Mouse (Mus musculus): ENCODE measurements around the gene Epop. TPM values are rescaled to one million over a fixed set of nuclear protein-coding genes. Genes with fewer than 3 reads are reported as not detected.

The Epop gene
- polyA plus RNA-seq, 1 experiment from 2014 or later, result 15.1 TPM

GRCm38 (mm10) chr11:97623166-97623565 lies 6.3 kb downstream of the Epop start:
- H3K27ac ChIP-seq, result no peak overlapping the region
- no peaks in the 10 kb centered on the region for H3K36me3 ChIP-seq
- ATAC-seq (ENCODE audit: low FRiP score, low read depth), result no peak
- H3K4me1 ChIP-seq, result peaks cover 18% of the 10 kb centered on the region
- no peaks in the 10 kb centered on the region for H3K9me3 ChIP-seq
- H3K4me2 ChIP-seq (replicated peaks), result no peak overlapping the region
- H3K27me3 ChIP-seq (replicated peaks), result peaks cover 53% of the 10 kb centered on the region
- WGBS, result 66% methylated on average over 9 of the region's 9 CpGs
- H3K9ac ChIP-seq, result no peak overlapping the region
- no peak overlapping the region for H3K4me3 ChIP-seq

DNA sequence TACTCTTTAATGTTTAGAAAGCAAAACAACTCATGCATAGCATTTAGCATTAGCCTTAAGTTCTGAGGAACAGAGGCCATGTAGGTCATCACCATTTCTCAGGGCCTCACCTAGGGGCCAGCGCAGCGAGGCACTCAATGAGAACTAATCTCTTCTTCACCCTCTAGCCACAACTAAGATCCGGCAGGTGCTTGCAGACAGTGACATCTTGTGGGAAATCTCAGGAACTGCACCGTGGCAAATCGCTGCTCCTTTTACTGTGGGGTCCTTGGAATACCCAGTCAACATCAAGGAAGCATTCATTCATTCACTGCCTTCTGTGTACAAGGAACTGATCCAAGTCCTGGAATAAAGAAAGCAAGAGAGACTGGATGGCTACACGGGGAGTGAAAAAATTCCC lies 7.1 kb downstream of the Epop start:
- Histone ChIP-seq H3K27me3 (replicated peaks) (peaks cover 46% of the 10 kb centered on the region), H3K4me1 (peaks cover 11% of the 10 kb centered on the region), H3K9ac (no peak overlapping the region), H3K27ac (no peak overlapping the region), H3K36me3 (no peaks in the 10 kb centered on the region), H3K9me3 (no peaks in the 10 kb centered on the region), H3K4me2 (replicated peaks) (no peak overlapping the region), H3K4me3 (no peak overlapping the region)
- ATAC-seq (ENCODE audit: low FRiP score, low read depth), result no peak
- WGBS, result 3% methylated on average over 6 of the region's 6 CpGs

GRCm38 (mm10) chr11:97619391-97619795 lies 10.1 kb downstream of the Epop start:
- no peak for ATAC-seq (ENCODE audit: low FRiP score, low read depth)
- no peak overlapping the region for H3K4me3 ChIP-seq

GRCm38 (mm10) chr11:97618368-97618767 lies 11.1 kb downstream of the Epop start:
- no peak overlapping the region for H3K27ac ChIP-seq
- no peak overlapping the region for H3K9ac ChIP-seq
- no peak overlapping the region for H3K4me3 ChIP-seq
- no peak for ATAC-seq (ENCODE audit: low FRiP score, low read depth)
- peaks cover 16% of the 10 kb centered on the region for H3K27me3 ChIP-seq (replicated peaks)
- WGBS, result 55% methylated on average over 11 of the region's 11 CpGs
- no peaks in the 10 kb centered on the region for H3K9me3 ChIP-seq
- H3K36me3 ChIP-seq, result no peaks in the 10 kb centered on the region
- no peak overlapping the region for H3K4me2 ChIP-seq (replicated peaks)
- H3K4me1 ChIP-seq, result no peaks in the 10 kb centered on the region

More at GRCm38 (mm10) chr11:97619391-97619795, 10.1 kb downstream of the Epop start:
- Histone ChIP-seq H3K9ac (no peak overlapping the region), H3K9me3 (no peaks in the 10 kb centered on the region), H3K27me3 (replicated peaks) (peaks cover 26% of the 10 kb centered on the region), H3K27ac (no peak overlapping the region), H3K36me3 (no peaks in the 10 kb centered on the region), H3K4me2 (replicated peaks) (no peak overlapping the region), H3K4me1 (no peaks in the 10 kb centered on the region)
- 38% methylated on average over 5 of the region's 5 CpGs for WGBS

- Histone ChIP-seq H3K9ac (no peak overlapping the region), H3K4me3 (no peak overlapping the region), H3K9me3 (no peaks in the 10 kb centered on the region), H3K4me1 (no peaks in the 10 kb centered on the region), H3K36me3 (no peaks in the 10 kb centered on the region), H3K27me3 (replicated peaks) (peaks cover 13% of the 10 kb centered on the region), H3K27ac (no peak overlapping the region), H3K4me2 (replicated peaks) (no peak overlapping the region)
- no peak for ATAC-seq (ENCODE audit: low FRiP score, low read depth)
- 81% methylated on average over 4 of the region's 4 CpGs for WGBS
These were observed 14.2 kb downstream of the Epop start for GRCm38 (mm10) chr11:97615276-97615675.

DNA sequence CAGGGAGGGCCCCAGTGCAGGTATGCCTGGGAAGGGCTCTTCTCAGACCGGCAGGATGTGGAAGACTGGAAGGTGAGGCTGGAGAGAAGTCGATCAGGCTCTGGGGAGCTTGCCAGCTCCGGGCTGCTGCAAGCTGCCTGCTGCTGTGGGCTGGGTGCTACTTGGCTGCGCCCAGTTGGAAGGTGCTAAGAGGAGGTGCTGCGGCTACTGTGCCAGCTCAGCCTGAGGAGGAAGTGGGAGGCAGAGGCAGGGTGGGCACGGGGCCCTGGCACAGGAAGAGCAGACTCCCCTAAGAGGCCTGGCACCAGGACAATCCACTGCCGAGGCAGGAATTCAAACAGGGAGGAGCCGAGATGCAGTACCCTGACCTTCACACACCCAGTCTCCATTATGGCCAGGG lies 18.4 kb downstream of the Epop start:
- H3K27ac ChIP-seq, result no peak overlapping the region
- H3K9ac ChIP-seq, result no peak overlapping the region
- H3K27me3 ChIP-seq (replicated peaks), result 0 out of 2 replicates have a peak, but pooled peaks cover 8% of the 10 kb centered on the region
- H3K9me3 ChIP-seq, result no peaks in the 10 kb centered on the region
- H3K4me3 ChIP-seq, result no peak overlapping the region
- H3K4me2 ChIP-seq (replicated peaks), result no peak overlapping the region
- H3K4me1 ChIP-seq, result no peaks in the 10 kb centered on the region
- WGBS, result 76% methylated on average over 8 of the region's 8 CpGs
- H3K36me3 ChIP-seq, result no peaks in the 10 kb centered on the region
- ATAC-seq (ENCODE audit: low FRiP score, low read depth), result no peak

DNA sequence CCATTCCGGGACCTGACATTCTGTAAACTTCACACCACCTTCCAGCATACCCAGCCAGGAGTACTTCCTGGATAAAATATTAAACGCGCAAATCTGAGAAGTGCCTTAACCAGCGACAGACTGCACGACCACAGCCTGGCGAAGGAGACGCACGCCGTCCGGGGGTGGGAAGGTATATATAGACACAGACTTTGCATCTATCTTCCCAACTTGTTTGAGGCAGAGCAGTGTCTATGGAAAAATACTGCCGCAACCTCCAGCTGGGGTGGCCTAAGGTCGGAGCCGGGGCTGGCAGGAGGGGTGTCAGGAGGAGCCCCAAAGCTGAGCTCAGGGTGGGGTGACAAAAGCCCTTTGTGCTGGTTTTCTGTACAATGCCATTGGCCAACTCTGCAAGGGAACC lies 19.8 kb downstream of the Epop start:
- 88% methylated on average over 13 of the region's 13 CpGs for WGBS

GRCm38 (mm10) chr11:97608933-97609332 lies 20.6 kb downstream of the Epop start:
- no peak overlapping the region for H3K4me2 ChIP-seq (replicated peaks)
- no peak for ATAC-seq (ENCODE audit: low FRiP score, low read depth)
- no peak overlapping the region for H3K27ac ChIP-seq
- H3K9ac ChIP-seq, result no peak overlapping the region
- H3K4me1 ChIP-seq, result no peaks in the 10 kb centered on the region
- H3K9me3 ChIP-seq, result no peaks in the 10 kb centered on the region
- no peaks in the 10 kb centered on the region for H3K36me3 ChIP-seq
- 0 out of 2 replicates have a peak, but pooled peaks cover 8% of the 10 kb centered on the region for H3K27me3 ChIP-seq (replicated peaks)
- no peak overlapping the region for H3K4me3 ChIP-seq
- WGBS, result 67% methylated on average over 4 of the region's 4 CpGs

More for the DNA sequence above, 19.8 kb downstream of the Epop start:
- Histone ChIP-seq H3K9ac (no peak overlapping the region), H3K9me3 (no peaks in the 10 kb centered on the region), H3K4me2 (replicated peaks) (no peak overlapping the region), H3K4me1 (no peaks in the 10 kb centered on the region), H3K4me3 (no peak overlapping the region), H3K27ac (no peak overlapping the region), H3K27me3 (replicated peaks) (0 out of 2 replicates have a peak, but pooled peaks cover 8% of the 10 kb centered on the region), H3K36me3 (no peaks in the 10 kb centered on the region)
- no peak for ATAC-seq (ENCODE audit: low FRiP score, low read depth)

GRCm38 (mm10) chr11:97607056-97607725 lies 22.3 kb downstream of the Epop start:
- ATAC-seq (ENCODE audit: low FRiP score, low read depth), result no peak
- 98% methylated on average over 8 of the region's 8 CpGs for WGBS
- H3K9me3 ChIP-seq, result no peaks in the 10 kb centered on the region

DNA sequence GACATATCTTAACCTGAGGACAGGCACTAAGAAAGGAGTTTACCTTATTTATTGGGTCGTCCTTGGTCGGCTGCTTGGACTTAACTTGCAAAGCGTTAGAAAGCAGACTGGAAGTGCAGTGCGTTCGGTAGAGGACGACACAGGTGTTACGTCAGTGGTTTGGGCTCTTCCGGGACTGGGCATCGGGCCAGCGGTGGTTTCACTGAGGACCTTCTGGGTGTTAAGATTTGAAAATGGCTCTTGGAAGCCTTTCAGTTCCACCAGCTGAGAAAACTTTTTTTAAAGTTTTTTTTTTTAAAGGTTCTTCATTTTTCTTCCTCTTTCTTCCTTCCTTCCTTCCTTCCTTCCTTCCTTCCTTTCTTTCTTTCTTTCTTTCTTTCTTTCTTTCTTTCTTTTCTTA lies 25.6 kb downstream of the Epop start:
- H3K27ac ChIP-seq, result no peak overlapping the region
- no peak for ATAC-seq (ENCODE audit: low FRiP score, low read depth)
- H3K27me3 ChIP-seq (replicated peaks), result 0 out of 2 replicates have a peak, but pooled peaks cover 1% of the 10 kb centered on the region
- H3K36me3 ChIP-seq, result no peaks in the 10 kb centered on the region
- no peaks in the 10 kb centered on the region for H3K9me3 ChIP-seq
- H3K4me2 ChIP-seq (replicated peaks), result no peak overlapping the region
- 83% methylated on average over 10 of the region's 10 CpGs for WGBS
- no peaks in the 10 kb centered on the region for H3K4me1 ChIP-seq
- H3K9ac ChIP-seq, result no peak overlapping the region
- H3K4me3 ChIP-seq, result no peak overlapping the region

More at GRCm38 (mm10) chr11:97607056-97607725, 22.3 kb downstream of the Epop start:
- Histone ChIP-seq H3K4me3 (no peak overlapping the region), H3K4me2 (replicated peaks) (no peak overlapping the region), H3K27me3 (replicated peaks) (0 out of 2 replicates have a peak, but pooled peaks cover 8% of the 10 kb centered on the region), H3K36me3 (no peaks in the 10 kb centered on the region), H3K4me1 (no peaks in the 10 kb centered on the region), H3K27ac (no peak overlapping the region), H3K9ac (no peak overlapping the region)

DNA sequence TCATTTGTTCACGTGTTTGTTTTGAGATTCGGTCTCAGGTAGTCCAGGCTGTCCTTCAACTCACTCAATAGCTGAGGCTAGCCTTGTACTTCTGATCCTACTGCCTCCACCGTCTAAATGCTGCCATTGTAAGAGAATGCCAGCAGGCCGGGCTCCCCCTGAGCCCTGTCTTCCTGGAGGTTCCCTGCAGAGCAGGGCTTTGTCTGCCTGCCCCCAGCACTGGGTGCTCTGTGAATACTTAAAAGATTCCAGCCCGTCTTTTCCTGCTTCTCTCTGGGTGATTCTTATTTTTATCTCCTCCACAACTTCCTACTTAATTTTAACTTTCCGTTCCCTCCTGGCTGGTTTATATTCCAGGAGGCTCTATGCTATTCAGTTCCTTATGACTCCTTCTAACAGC lies 27.3 kb downstream of the Epop start:
- 31% methylated on average over 6 of the region's 6 CpGs for WGBS
- Histone ChIP-seq H3K4me2 (replicated peaks) (no peak overlapping the region), H3K36me3 (no peaks in the 10 kb centered on the region), H3K27me3 (replicated peaks) (no peaks in the 10 kb centered on the region), H3K9ac (no peak overlapping the region), H3K9me3 (no peaks in the 10 kb centered on the region), H3K4me3 (no peak overlapping the region), H3K4me1 (no peaks in the 10 kb centered on the region), H3K27ac (no peak overlapping the region)
- no peak for ATAC-seq (ENCODE audit: low FRiP score, low read depth)

GRCm38 (mm10) chr11:97599104-97599503 lies 30.4 kb downstream of the Epop start:
- Histone ChIP-seq H3K9me3 (no peaks in the 10 kb centered on the region), H3K27ac (no peak overlapping the region), H3K4me3 (no peak overlapping the region), H3K9ac (no peak overlapping the region), H3K4me2 (replicated peaks) (no peak overlapping the region), H3K4me1 (no peaks in the 10 kb centered on the region), H3K27me3 (replicated peaks) (no peaks in the 10 kb centered on the region), H3K36me3 (no peaks in the 10 kb centered on the region)
- no peak for ATAC-seq (ENCODE audit: low FRiP score, low read depth)
- 90% methylated on average over 8 of the region's 8 CpGs for WGBS
